Mouse (Mus musculus) ES-CJ7 (cell line): ENCODE measurements around the gene Igsf9b.
A peak's percentile ranks its signal among the peaks of the same experiment; 100 is the strongest.

Experiments used
- DNase-seq: peaks from one replicate; pipeline ENCODE4 v3.0.0; 2011; ENCODE audit warnings: low read depth, low spot score

The Igsf9b gene

DNA sequence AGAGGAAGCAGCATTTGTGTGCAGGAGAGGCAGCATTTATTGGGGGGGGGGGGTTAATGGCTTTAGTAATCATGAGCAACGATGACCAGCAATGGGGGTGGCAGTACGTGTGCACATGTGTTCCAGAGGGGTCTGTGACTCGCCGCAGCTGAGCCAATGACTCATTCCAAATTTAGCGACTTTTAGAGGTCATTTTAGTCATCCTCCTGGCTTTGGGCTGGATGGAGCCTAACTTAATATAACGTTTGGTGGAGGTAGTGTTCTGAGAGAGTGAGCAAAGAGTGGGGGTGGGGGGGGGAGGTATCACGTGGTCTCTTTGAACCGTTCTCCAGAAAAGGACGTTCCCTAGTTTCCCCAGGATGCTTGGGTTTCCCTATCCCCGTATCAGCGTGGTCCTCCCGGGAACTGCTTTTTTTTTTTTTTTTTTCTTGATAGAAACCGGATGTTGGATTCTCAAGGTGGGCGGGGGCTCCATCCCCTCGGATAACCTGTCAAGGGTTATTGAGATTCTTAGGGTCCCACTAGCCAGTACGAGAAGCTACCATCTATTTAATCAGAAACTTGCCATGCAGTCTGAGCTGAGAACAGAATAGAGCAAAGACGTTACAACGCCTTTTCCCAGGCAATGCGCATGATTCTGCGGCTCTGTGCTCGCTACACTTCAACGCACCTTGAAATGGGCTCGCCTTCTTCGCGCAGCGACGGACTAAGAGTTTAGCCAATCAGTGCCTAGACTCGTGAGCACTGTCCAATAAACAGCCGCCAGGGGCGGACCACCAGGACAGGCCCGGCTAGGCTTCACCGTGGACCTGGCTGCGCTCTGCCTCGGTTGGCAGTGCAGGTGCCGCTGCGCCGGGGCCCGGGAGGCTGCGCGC lies at the start of gene Igsf9b:
Gene Igsf9b, plus strand, starts transcription at position 794 of the 875 bp plus-strand sequence.
- peak; percentile 96 for DNase-seq

DNA sequence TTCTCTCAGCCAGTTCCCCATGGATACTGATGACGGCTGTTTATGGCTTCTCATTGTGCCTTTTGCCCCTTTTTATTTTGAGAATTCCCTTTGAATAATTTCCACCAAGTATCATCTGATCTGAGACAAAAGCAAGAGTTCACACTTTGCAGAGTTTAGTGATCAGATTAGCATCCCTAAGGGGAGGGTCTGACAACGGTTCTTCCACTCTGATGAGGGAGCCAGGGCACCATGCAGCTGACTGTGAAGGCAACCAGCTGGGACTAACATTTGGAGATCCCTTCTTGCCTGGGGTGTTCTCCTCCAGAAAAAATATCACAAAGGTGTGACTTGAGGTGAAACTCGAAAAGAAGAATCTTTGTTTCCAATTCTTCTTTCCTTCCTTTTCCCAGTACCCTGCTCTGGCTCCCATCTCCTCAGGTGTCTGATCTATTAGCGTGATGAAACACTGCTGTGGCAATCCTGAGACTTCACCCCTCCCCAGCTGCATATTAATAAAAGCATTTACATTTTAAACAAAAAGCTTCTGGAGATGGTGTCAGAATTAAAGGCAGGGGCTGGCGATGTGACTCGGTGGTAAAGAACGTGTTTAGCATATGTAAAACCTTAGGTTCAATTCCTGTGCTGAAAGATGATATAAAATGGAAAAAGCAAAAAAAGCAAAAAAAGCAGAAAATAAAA lies 46.8 kb upstream of the Igsf9b start:
- DNase-seq: no peak

DNA sequence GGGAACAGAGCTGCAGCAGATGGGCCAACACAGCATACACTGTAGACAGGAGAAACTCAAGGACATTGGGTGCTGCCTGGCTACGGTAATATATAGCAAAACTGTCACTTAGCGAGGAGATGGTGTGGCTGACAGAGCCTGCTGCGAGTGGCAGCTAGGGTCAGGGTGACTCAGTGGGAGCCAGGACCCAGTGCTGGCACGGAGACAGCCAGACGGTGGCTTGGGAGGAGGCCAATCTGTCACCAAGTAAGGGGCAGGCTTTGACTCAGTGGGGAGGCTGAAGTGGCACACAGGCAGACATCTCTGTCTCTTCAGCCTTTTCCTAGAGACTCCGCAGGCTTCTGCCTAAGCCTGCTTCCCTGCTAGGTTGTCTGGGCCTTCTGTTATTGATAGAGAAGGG lies 42.5 kb upstream of the Igsf9b start:
- no peak for DNase-seq

DNA sequence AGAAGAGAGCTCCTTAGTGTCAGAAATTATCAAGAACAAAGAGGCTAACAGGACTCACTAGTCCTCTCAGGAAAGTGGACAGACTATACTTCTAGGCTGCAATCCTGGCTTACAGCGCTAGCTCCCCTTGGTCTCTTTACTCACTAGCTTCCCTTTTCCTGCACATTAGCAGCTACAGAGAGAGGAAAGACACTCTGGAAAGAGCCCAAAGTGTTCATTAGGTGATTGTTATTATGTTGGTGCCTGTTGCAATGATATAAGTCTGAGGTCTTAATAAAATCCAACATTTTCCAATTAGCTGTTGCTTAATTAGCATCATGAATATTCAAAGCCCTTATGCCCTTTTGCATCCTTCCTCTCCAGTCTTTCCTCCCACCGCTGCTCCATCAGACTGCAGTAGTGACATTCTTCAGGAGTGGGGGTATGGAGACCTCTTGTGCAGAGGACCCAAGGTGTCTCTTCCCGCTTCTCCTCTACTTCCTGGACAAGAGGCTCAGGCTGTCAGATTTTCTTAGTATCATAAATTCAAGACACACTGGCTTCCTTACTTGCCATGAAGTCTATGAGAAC lies 38.5 kb upstream of the Igsf9b start:
- DNase-seq: no peak

DNA sequence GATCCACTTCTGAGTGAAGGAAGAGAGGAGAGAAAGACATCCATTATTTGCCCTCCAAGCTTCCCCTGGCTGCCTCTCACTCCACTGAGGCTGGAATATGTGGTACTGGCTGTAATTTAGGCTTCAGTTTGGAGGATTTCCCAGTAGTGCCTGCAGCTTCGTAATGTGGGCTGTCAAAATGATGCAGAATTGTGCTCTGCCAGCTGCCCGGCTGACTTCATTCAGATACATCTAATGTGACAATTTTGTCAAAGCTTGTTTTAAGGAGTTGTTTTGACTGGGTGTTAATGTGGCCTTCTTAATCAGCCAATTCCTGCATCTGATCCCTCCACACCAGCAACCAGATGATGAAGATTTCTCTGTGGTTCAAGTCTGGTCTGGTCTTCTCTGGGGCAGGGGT lies 37.1 kb upstream of the Igsf9b start:
- no peak for DNase-seq

DNA sequence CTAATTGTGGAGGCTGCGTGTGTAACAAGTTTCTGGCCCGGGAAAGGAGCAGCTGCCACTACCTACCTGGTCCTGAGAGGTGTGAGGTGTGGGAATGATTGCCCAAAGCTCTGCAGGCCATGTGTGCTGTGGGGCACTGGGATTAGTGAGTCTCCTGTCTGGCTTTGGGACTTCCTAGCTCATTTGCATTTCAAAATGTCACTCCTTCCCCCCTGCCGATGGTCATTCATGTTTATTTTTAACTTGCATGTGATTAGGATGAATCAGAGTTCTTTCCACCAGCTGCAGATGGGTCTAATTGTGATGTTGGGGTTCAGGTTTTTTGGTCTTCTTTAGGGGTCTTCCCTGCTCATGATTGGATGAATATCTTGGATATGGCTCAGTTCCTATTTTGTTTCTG lies 34.0 kb upstream of the Igsf9b start:
- DNase-seq: peak; percentile 19

DNA sequence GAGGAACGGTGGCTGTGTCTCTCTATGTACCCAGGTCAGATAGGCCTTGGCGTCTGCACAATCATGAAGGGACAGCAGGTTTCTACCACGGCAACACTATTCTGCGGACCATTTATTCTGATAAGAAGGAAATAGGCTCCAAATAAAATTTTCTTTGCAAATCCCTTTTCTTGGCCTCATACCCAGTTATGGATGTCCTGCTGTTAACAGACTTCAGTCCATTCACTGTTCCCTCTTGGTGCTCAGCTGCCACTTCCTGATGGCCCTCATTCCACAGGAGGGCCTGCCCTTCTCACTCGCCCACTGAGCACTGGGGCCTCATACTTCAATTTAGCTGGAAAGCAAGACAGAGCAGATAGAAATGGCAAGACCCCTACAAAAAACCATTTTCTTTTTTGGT lies 31.1 kb upstream of the Igsf9b start:
- no peak for DNase-seq

DNA sequence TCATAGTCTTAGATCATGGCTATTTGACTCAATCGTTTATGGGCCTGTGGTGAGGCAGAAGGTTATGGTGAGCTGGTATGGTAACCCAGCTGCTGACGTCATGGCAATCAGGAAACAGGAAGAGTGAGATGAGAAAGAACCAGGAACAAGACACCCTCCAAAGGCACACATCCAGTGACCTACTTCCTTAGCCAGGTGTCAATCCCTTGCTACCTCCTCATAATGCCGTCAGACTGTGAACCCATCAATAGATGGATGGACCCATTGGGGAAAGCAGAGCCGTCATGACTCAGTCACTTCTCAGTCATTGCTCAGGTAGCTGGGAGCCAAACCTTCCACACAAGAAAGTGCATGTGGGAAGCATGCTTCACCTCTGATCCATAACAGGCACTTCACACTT lies 30.5 kb upstream of the Igsf9b start:
- no peak for DNase-seq

DNA sequence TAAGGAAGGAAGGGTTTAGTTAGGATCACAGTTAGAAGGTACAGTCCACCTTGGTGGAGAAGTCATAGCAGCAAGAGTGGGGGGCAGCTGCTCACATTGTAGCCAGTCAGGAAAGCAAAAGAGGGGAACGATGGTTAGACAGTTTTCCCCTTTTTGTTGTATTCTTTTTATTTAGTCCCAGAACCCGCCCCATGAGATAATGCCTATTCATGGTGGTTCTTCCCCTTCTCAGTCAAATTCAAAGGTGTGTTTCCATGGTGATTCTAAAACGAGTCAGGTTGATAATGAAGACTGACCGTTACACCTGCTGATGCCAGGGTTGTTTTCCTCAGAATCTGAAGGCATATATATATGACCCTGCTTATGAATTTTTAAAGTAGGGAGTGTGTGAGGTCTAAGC lies 29.7 kb upstream of the Igsf9b start:
- DNase-seq: no peak

DNA sequence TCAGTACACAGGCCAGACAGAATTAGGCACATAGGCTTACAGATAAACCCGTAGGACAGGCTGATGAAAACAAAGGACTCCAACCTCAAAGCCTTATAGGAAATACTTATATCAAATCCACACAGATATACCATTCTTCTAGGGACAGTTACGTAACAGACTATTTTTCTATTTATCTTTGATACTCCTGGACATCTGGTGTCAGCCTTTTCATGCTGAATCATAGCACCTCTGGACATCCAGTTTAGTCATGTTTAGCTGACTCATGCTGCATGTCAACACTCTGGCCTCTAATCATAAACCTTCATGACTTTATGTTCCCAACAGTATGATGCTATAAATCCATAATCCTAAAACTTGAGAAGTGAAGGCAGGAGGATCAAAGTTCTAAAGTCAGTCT lies 29.1 kb upstream of the Igsf9b start:
- DNase-seq: no peak

DNA sequence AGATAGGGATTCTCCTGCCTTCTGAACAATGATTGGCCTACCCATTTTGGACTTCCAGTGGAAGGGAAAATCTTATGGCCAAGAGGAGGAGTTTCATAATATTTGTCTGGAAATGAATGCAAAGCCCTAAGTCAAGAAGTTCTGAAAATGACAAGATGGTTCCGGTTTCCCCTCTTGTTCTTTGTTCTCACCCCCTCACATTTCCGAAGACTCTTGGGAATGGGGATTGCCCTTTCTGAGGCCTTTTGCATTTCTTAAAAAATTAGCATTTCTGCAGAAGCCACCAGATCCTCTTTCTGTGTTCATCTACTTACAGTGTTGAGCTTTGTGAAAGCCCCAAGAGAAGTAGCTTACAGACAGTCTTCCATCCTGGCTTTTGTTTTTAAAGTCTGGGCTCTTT lies 27.1 kb upstream of the Igsf9b start:
- no peak for DNase-seq

DNA sequence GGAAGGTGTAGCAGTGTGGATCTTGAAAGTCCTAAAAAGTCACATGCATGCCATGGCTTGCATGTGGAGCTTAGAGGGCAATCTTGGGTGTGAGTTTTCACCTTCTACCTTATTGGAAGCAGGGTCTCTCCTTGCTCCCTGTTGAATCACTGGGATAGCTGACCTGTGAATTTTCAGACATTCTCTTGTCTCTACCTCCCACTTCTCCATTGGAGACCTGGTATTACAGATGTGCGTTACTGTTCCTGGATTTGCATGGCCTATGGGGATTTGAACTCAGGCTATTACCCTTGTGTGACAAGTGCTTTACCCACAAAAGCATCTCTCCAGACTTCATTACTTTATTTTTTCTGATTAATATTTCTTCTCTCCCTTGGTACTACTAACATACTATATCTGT lies 26.1 kb upstream of the Igsf9b start:
- no peak for DNase-seq

DNA sequence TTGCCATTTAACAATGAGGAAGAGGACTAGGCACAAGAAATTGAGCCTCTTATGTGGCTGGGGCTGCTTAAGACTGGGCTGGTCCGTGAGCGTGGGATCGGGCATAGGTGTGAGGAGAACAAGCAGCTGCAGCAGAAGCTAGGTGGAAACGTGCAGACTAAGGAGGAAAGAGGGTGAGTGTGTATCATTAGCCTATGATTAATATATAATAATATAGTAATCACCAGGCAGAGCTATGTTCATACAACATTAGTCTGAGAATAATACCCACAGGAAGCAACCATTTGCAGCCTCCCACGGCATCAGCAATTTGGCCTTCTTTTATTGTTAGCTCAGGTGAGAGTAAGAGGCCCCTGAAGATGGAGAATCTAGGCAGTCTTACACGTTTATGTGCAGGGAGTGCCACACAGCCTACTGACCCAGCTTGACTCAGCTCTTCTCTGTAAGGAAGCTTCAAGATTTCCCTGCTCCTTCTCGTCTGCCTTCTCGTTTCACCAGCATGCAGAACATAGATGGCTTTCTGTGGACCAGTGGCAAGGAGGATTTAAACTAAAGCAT lies 22.6 kb upstream of the Igsf9b start:
- DNase-seq: no peak

DNA sequence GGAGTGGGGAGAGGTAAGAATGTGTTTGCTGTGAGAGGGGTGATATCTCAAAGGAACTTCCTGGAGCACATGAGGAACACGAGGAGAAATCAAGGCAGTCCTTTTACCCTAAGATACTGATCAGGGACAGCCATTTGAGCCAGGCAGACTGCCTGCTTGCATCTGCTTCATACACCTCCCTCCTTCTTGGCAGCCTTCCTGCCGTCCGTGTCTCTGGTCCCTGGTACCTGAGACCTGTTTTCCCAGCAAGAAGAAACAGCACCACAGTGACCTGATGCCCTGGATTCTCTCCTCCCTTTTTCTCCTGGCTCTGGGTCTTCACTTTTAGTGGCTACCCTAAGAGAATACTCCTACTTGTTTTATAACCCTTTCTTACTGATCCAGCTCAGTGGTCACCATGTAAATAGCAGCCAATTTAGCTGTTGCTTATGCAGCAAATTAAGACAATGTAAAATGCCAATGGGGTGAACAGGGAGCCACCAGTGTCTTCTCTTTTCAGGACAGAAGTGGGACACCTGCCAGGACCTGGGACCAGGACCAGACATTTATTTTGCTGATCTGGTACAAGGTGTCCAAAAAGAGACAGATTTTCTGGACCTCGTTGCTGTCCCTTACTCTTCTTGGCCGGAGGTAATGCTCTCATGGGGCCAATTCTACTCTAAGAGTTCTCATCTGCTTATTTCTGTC lies 21.5 kb upstream of the Igsf9b start:
- no peak for DNase-seq

DNA sequence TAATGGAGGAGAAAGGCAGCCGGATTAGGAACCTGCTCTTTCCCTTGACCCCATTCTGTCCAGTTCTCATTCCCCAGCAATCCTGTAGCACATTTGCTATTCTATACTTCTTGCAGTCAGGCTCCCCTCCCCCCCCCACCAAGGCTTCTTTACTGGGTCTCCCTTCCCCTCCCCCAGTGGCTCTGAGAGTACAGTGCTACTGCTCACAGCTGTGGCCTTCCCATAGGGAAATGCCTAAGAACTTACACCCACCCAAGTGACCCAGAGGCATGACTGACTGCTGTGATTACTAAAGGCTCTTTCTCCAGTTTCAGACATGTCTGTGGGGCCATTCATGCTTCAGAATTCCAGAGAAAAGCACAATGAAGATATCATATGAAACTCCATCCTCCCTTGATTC lies 20.0 kb upstream of the Igsf9b start:
- DNase-seq: no peak

DNA sequence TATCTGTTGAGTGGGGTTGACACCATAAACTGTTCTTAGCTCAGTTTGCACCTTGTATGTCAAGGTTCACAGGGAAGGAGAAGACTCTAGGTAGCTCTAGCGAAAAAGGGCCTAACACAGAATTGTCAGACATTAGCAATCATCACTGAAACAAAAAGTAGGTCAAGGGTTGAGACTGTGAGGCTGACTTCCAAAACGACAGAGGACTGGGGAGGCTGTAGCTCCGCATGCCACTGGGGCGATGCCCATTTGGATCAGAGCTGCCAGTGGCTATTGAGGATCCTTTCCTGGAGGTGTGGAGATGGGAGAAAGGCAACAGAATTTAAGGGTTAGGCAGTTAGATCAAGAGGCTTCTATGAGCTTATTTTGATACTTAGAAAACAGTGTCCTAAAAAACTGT lies 18.0 kb upstream of the Igsf9b start:
- no peak for DNase-seq

DNA sequence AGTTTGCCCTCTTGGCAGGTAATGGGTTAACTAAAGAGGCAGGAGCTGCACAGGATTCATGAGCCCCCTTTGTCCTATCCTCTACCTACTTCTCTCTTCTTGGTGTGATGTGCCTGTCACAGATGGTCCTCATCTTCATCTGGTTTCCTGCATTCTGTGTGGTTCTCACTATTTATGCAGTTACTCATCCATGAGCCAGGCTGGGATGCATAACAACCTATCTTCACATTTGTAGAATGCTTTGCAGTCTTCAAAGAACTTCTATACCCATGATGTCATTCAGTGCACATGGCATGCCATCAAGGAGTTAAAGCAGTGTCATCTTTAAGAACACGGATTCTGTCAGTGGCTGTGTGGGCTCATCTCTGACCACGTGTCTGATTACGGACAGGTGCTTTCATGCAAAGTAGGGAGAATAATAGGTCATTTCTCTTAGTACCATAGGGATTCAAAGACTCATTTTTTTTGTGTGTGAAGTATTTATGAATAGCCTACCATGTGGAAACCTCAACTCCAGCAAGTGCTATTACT lies 13.2 kb upstream of the Igsf9b start:
- DNase-seq: no peak

DNA sequence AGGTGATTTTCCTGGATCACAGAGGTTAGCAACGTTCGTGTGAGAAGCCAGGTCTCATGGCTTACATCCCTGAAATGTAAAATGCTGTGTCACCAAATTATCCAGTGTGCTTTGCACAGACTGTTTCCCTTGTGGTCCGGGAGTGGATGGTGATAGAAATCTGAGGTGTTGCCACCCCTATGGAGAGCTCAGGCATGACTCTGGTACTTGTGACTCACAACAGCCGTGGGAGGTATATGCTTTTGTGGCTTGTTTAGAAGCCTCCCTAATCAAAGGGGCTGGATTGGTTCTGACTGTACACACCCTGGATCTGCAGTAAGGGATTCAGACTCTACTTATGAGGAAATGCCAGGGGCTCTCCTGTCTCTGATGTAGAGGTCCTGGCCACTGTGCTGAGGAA lies 12.7 kb upstream of the Igsf9b start:
- DNase-seq: no peak

DNA sequence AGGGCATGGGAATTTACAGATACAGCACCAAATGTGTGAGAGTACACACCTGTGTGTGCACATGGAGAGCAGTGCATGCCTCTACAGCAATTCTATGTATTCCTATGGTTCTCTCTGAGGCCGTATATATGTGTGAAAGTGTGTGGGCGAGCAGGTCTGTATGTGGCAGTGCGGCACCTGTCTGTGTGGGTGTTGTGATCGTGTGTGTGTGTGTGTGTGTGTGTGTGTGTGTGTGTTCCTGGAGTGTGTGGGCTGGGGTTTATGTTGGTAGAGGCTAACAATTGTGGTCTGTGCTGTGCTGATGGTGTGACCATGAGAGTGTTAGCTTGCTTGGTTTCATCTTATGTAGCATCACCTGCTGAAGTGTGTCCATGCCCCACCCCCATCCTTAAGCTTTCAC lies 12.1 kb upstream of the Igsf9b start:
- DNase-seq: no peak

DNA sequence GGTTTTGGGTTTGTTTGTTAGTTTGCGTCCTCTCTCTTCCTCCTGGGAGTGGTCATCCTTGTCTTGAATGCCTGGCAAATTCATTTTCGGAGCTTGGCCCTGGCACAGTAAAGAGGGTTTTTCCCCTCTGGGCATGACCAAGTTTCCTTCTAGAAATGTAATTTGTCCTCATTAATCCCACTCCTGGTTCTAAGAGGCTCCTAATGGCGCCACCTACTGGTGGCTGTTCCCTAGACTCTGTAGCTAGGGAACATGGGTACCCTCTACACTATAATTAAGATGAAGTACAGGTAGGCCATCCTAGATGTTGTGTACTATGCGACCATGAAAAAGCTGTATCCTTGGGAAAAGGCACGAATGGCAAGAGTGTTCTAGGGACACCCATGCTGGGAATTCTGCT lies 11.6 kb upstream of the Igsf9b start:
- peak; percentile 45 for DNase-seq

DNA sequence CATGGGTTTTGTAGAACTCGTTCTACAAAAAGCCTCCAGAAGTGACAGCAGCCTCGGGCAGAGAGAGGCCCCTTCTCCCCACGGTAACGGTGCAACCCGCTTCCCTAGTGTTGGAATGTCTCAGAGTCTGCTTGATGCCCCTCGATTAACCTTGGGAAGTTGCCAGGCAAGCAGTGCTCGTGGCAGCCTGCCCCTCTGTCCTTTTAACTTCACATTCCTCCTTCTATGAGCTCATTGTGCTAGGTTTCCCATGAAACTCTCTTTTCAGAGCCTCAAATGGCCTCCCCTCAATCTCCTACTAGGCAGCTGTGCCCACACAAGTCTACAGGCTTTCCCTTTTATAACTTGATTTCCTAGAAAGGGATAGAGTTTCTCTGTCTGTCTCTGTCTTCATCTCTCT lies 10.6 kb upstream of the Igsf9b start:
- no peak for DNase-seq
